Mouse (Mus musculus) lung, postnatal 0 days (tissue): ENCODE measurements around the gene Ttc4. TPM values are rescaled to one million over a fixed set of nuclear protein-coding genes. Genes with fewer than 3 reads are reported as not detected.

Source experiments
- ATAC-seq: fragments of 200-750 bp; cut with Nextera tagmentation; 2 replicates; pipeline ENCODE4 v1.8.0; 2017; ENCODE audit warnings: moderate library complexity
- DNase-seq: peaks from one replicate; pipeline ENCODE4 v3.0.0-alpha.2; 2016; ENCODE audit warnings: low spot score
- H3K27ac ChIP-seq: fragments of 300-500 bp; sonication (generic); 2 replicates; pipeline ENCODE4 v1.5.1; 2014; ENCODE audit warnings: antibody characterized with exemption, mild to moderate bottlenecking, low read length, mixed read lengths
- H3K27me3 ChIP-seq: fragments of 300-500 bp; sonication (generic); replicated peaks from 2 replicates; pipeline ENCODE4 v1.6.1; 2014; ENCODE audit warnings: low read length, mixed read lengths; ENCODE audit not compliant: insufficient read depth
- H3K36me3 ChIP-seq: fragments of 300-500 bp; sonication (generic); 2 replicates; pipeline ENCODE4 v1.6.1; 2014; ENCODE audit warnings: low read length, mixed read lengths; ENCODE audit not compliant: insufficient read depth
- H3K4me1 ChIP-seq: fragments of 300-500 bp; sonication (generic); 2 replicates; pipeline ENCODE4 v1.6.1; 2014; ENCODE audit warnings: antibody characterized with exemption, low read depth, low read length, mixed read lengths; ENCODE audit not compliant: insufficient read depth
- H3K4me2 ChIP-seq: fragments of 300-500 bp; sonication (generic); replicated peaks from 2 replicates; pipeline ENCODE4 v1.6.1; 2014; ENCODE audit warnings: low read depth, mild to moderate bottlenecking, low read length, moderate library complexity, mixed read lengths
- H3K4me3 ChIP-seq: fragments of 300-500 bp; sonication (generic); 2 replicates; pipeline ENCODE4 v1.5.1; 2014; ENCODE audit warnings: low read depth, low read length
- H3K9ac ChIP-seq: fragments of 300-500 bp; sonication (generic); replicated peaks from 2 replicates; pipeline ENCODE4 v1.6.1; 2014; ENCODE audit warnings: low read depth, mild to moderate bottlenecking
- H3K9me3 ChIP-seq: fragments of 300-500 bp; sonication (generic); 2 replicates; pipeline ENCODE4 v1.6.1; 2016; ENCODE audit warnings: low read length, mixed read lengths
- CTCF ChIP-seq: IDR thresholded peaks from 2 replicates; pipeline ENCODE4 v1.5.1; 2016; ENCODE audit warnings: antibody characterized with exemption, mild to moderate bottlenecking
- EP300 ChIP-seq: IDR thresholded peaks from 2 replicates; pipeline ENCODE4 v1.6.1; 2016; ENCODE audit warnings: antibody characterized with exemption, mild to moderate bottlenecking, control low read depth
- WGBS: fragments of 180-500 bp; shearing (Covaris S2); extraction: QIAGEN DNeasy Blood & Tissue Kit; methylation state at CpG from one replicate; pipeline ENCODE4 v1.1.7; 2014; 5-methylcytosine and 5-hydroxymethylcytosine counted together
- polyA plus RNA-seq: library from polyadenylated mRNA; unstranded; fragments of >200 nt; fragmentation: Nextera tagmentation; extraction: Ambion mirVana; gene quantifications from 2 replicates; pipeline ENCODE4 v1.2.1, GENCODE M21; 2015

The Ttc4 gene
- polyA plus RNA-seq, 1 experiment from 2014 or later, result 39.0 TPM

GRCm38 (mm10) chr4:106645797-106646196 lies 32.9 kb downstream of the Ttc4 start:
- H3K27me3 ChIP-seq, result no peaks in the 10 kb centered on the region
- no peak overlapping the region for H3K27ac ChIP-seq
- H3K9ac ChIP-seq, result no peak overlapping the region
- TF ChIP-seq CTCF (no peak), EP300 (no peak)
- H3K4me3 ChIP-seq, result no peak overlapping the region
- DNase-seq, result no peak
- WGBS, result 69% methylated on average over 5 of the region's 5 CpGs
- H3K36me3 ChIP-seq, result no peaks in the 10 kb centered on the region
- peaks cover 7% of the 10 kb centered on the region; the same call in 1 of the 2 replicates for H3K4me1 ChIP-seq
- ATAC-seq, result no peak
- H3K4me2 ChIP-seq, result no peak overlapping the region
- H3K9me3 ChIP-seq, result no peaks in the 10 kb centered on the region

GRCm38 (mm10) chr4:106644218-106644610 lies 34.5 kb downstream of the Ttc4 start:
- Histone ChIP-seq H3K4me2 (no peak overlapping the region), H3K27me3 (no peaks in the 10 kb centered on the region), H3K9ac (no peak overlapping the region), H3K27ac (no peak overlapping the region), H3K36me3 (no peaks in the 10 kb centered on the region), H3K9me3 (no peaks in the 10 kb centered on the region), H3K4me1 (peaks cover 7% of the 10 kb centered on the region; the same call in 1 of the 2 replicates), H3K4me3 (no peak overlapping the region)
- ATAC-seq, result no peak
- no peak for DNase-seq
- TF ChIP-seq EP300, result no peak
- no peak for TF ChIP-seq CTCF
- 38% methylated on average over 6 of the region's 6 CpGs for WGBS

GRCm38 (mm10) chr4:106643483-106644217 lies 35.1 kb downstream of the Ttc4 start:
- no peak for TF ChIP-seq CTCF
- TF ChIP-seq EP300, result no peak
- H3K27ac ChIP-seq, result no peak overlapping the region
- no peak overlapping the region for H3K9ac ChIP-seq
- no peaks in the 10 kb centered on the region for H3K9me3 ChIP-seq
- peaks cover 7% of the 10 kb centered on the region; the same call in 1 of the 2 replicates for H3K4me1 ChIP-seq
- H3K27me3 ChIP-seq, result no peaks in the 10 kb centered on the region
- H3K4me2 ChIP-seq, result no peak overlapping the region
- ATAC-seq, result no peak
- WGBS, result 14% methylated on average over 6 of the region's 8 CpGs
- DNase-seq, result no peak
- H3K4me3 ChIP-seq, result no peak overlapping the region
- no peaks in the 10 kb centered on the region for H3K36me3 ChIP-seq

GRCm38 (mm10) chr4:106634086-106634479 lies 44.7 kb downstream of the Ttc4 start:
- no peaks in the 10 kb centered on the region for H3K9me3 ChIP-seq
- no peaks in the 10 kb centered on the region for H3K36me3 ChIP-seq
- no peak overlapping the region for H3K4me3 ChIP-seq
- H3K4me2 ChIP-seq, result no peak overlapping the region
- no peaks in the 10 kb centered on the region for H3K4me1 ChIP-seq
- H3K9ac ChIP-seq, result no peak overlapping the region
- H3K27me3 ChIP-seq, result no peaks in the 10 kb centered on the region
- TF ChIP-seq CTCF, result no peak
- no peak for TF ChIP-seq EP300
- ATAC-seq (no peak), DNase-seq (no peak)
- WGBS, result 45% methylated on average over 8 of the region's 9 CpGs
- no peak overlapping the region for H3K27ac ChIP-seq

- H3K9me3 ChIP-seq, result no peaks in the 10 kb centered on the region
- TF ChIP-seq CTCF, result no peak
- TF ChIP-seq EP300, result no peak
- DNase-seq (no peak), ATAC-seq (no peak)
- no peak overlapping the region for H3K27ac ChIP-seq
- H3K4me1 ChIP-seq, result no peaks in the 10 kb centered on the region
- no peaks in the 10 kb centered on the region for H3K36me3 ChIP-seq
- no peaks in the 10 kb centered on the region for H3K27me3 ChIP-seq
- 34% methylated on average over 8 of the region's 8 CpGs for WGBS
- no peak overlapping the region for H3K9ac ChIP-seq
- H3K4me3 ChIP-seq, result no peak overlapping the region
- no peak overlapping the region for H3K4me2 ChIP-seq
Observed at GRCm38 (mm10) chr4:106633281-106634085, 45.3 kb downstream of the Ttc4 start.

GRCm38 (mm10) chr4:106632313-106632712 lies 46.4 kb downstream of the Ttc4 start:
- Histone ChIP-seq H3K9me3 (no peaks in the 10 kb centered on the region), H3K4me3 (no peak overlapping the region), H3K36me3 (no peaks in the 10 kb centered on the region), H3K4me2 (no peak overlapping the region), H3K27me3 (no peaks in the 10 kb centered on the region), H3K9ac (no peak overlapping the region), H3K4me1 (no peaks in the 10 kb centered on the region), H3K27ac (no peak overlapping the region)
- ATAC-seq, result peak; percentile 34; the same call in 1 of the 2 replicates
- 8% methylated on average over 1 of the region's 3 CpGs for WGBS
- TF ChIP-seq EP300 (no peak), CTCF (no peak)
- DNase-seq, result peak; percentile 30
